ENCODE assay signal across 7 mouse cellular contexts in the genomic region with DNA sequence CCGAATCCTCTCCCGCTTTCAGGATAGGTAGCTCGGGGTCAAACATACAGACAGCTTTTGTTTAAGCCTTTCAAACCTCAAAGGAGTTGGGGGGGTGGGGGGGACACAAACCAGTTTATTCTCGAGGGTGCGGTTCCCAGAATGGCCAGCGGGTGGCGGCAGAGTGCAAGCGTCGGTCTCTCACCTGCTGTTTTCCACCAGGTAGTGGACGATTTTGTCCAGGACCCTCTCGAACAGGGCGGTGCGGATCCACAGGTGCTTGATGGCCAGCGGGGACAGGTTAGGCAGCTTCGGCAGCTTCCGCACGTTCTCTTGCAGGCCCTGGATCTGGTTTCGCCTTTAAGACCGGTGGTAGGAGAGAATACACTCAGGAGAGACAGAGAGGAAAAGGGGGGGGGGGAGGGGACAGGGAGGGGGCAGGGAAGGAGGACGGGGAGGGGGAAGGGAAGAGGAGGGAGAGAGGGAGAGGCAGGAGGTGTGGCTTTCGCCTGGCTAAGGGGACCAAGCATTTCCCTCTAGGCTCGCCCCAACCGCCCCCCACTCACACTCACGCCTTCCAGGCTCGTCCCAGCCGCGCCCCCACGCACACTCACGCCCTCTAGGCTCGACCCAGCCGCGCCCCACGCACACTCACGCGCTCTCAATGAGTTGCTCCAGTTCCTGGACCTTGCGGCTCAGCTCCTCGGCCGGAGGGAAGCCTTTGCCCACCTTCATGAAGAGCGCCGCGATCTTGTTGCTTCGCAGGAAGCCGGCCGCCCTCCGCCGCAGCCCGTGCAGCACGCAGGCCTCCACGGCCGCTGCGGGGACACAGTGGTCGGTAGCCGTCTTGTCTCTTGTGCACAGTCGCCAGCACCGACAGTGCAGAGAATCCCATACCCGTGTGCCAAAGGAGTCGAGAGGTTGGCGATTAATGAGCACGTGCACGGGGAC. TPM values are rescaled to one million over a fixed set of nuclear protein-coding genes. Genes with fewer than 3 reads are reported as not detected.
DNase-seq lines count a peak whose midpoint lies in the region; ATAC-seq and TF ChIP-seq lines count a peak whose summit lies in the region.

No protein-coding gene starts in this region.

- peaks cover 0 to 20% of the 10 kb centered on the region in 2 experiments; a peak in 2 of 4 replicates for H3K4me1 ChIP-seq in ES-E14 (ENCODE audit: control insufficient read depth in 2 of 2, insufficient read depth in 2 of 2, low read length in 2 of 2, poor library complexity in 1 of 2)
- peaks cover 14% of the 10 kb centered on the region for H3K4me1 ChIP-seq in hindbrain, embryonic 10.5 days (replicated peaks)
- H3K4me1 ChIP-seq in stomach, embryonic 15.5 days, result peaks cover 4% of the 10 kb centered on the region; the same call in 1 of the 2 replicates

- WGBS in hindbrain, embryonic 10.5 days, result 4% methylated on average over 60 of the region's 60 CpGs
- 5% methylated on average over 52 of the region's 60 CpGs for WGBS in stomach, embryonic 15.5 days

- peak; percentile 62 to 68 for DNase-seq in B cell, adult 2 months
- DNase-seq in ES-E14 (ENCODE audit: low read depth, low spot score), result no peak
- peak; percentile 57 for DNase-seq in embryo, embryonic 10 days (ENCODE audit: low spot score)
- peak; percentile 68 for DNase-seq in hindbrain, embryonic 10.5 days (ENCODE audit: low spot score)
- DNase-seq in layer of hippocampus, postnatal 25 days (ENCODE audit: extremely low spot score in 1 of 2, low spot score in 1 of 2), result peak; percentile 78 to 95
- peak; percentile 56 to 74 for DNase-seq in lung, postnatal 4 days

- in situ Hi-C loops in ES-E14 (cut with MboI; ENCODE audit: low sequenced_read_pairs in 2 of 2, unreplicated experiment in 2 of 2), result no loop called here

- H3K9ac ChIP-seq in ES-E14 (ENCODE audit: insufficient read depth, low read depth, low read length, poor library complexity, severe bottlenecking), result peak overlapping the region; percentile 12; the same call in 1 of the 2 replicates
- H3K9ac ChIP-seq in stomach, embryonic 15.5 days, result no peak overlapping the region

- no peaks in the 10 kb centered on the region for H3K9me3 ChIP-seq in ES-E14 (ENCODE audit: control insufficient read depth, insufficient read depth, low read depth, low read length)
- H3K9me3 ChIP-seq in hindbrain, embryonic 10.5 days, result no peaks in the 10 kb centered on the region
- no peaks in the 10 kb centered on the region for H3K9me3 ChIP-seq in stomach, embryonic 15.5 days

- peaks cover 67% of the 10 kb centered on the region for H3K27me3 ChIP-seq in hindbrain, embryonic 10.5 days (ENCODE audit: insufficient read depth, poor library complexity, severe bottlenecking)
- peaks cover 24% of the 10 kb centered on the region for H3K27me3 ChIP-seq in stomach, embryonic 15.5 days (replicated peaks)

- no peak overlapping the region; the same call in 1 of the 2 replicates for H3K27ac ChIP-seq in ES-E14 (ENCODE audit: insufficient read depth, low read depth, low read length, poor library complexity, severe bottlenecking)
- 0 out of 2 replicates have a peak overlapping the region, but pooled peaks have one; percentile 23 for H3K27ac ChIP-seq in hindbrain, embryonic 10.5 days
- no peak overlapping the region for H3K27ac ChIP-seq in stomach, embryonic 15.5 days

- ATAC-seq in stomach, embryonic 15.5 days (ENCODE audit: insufficient read depth, low FRiP score, low read depth), result no peak

- H3K36me3 ChIP-seq in ES-E14 (ENCODE audit: control insufficient read depth, insufficient read depth, low read length, poor library complexity, severe bottlenecking), result no peaks in the 10 kb centered on the region
- H3K36me3 ChIP-seq in hindbrain, embryonic 10.5 days, result no peaks in the 10 kb centered on the region
- no peaks in the 10 kb centered on the region for H3K36me3 ChIP-seq in stomach, embryonic 15.5 days

- peak overlapping the region; percentile 63 to 79 for H3K4me3 ChIP-seq in ES-E14 (ENCODE audit: insufficient read depth in 1 of 2, low read depth in 1 of 2, low read length in 2 of 2, poor library complexity in 1 of 2, severe bottlenecking in 1 of 2)
- H3K4me3 ChIP-seq in hindbrain, embryonic 10.5 days, result peak overlapping the region; percentile 45
- peak overlapping the region; percentile 17 for H3K4me3 ChIP-seq in stomach, embryonic 15.5 days (replicated peaks)

- H3K4me2 ChIP-seq in stomach, embryonic 15.5 days, result peak overlapping the region; percentile 38

TF ChIP-seq in ES-E14, 5 proteins besides CTCF, POLR2A, EP300 and RAD21:
- TF ChIP-seq CHD2 (IDR thresholded peaks at IDR 0.05; ENCODE audit: low read depth, low read length) (no peak), ZNF384 (IDR thresholded peaks at IDR 0.05; ENCODE audit: low read depth, low read length) (no peak), MAFK (IDR thresholded peaks at IDR 0.05; ENCODE audit: insufficient read depth, low read depth, low read length) (no peak), ZC3H11A (IDR thresholded peaks at IDR 0.05; ENCODE audit: borderline replicate concordance, low read depth, low read length) (no peak), HCFC1 (IDR thresholded peaks at IDR 0.05; ENCODE audit: borderline replicate concordance, insufficient read depth, low read length) (no peak)

RNA-seq across cellular contexts. Expression of gene Sgsm1, which starts 23.7 kb away (rescaled TPM):
- 7.1 and 11.6 TPM in 2 replicates for total RNA-seq in ES-E14 (2012; rRNA removed)
- 16.6 and 17.5 TPM in 2 replicates for polyA plus RNA-seq in hindbrain, embryonic 10.5 days (2016; fragmentation: Nextera tagmentation; extraction: Ambion mirVana)
- 10 to 100 TPM; 71.0 to 83.1 TPM for total RNA-seq in layer of hippocampus, postnatal 25 days (2021)
- polyA plus RNA-seq in stomach, embryonic 15.5 days (2015; fragmentation: Nextera tagmentation; extraction: Ambion mirVana), result 6.9 and 8.8 TPM in 2 replicates

Comparison
In these comparisons a context has a peak if more than half of its experiments do, and no peak if none do; other contexts are left out.
1. H3K4me3 ChIP-seq: peak in every context shown above with its lines; median percentile 71 in ES-E14; 45 in hindbrain, embryonic 10.5 days; 17 in stomach, embryonic 15.5 days.